Mouse (Mus musculus) liver, postnatal 0 days (tissue): ENCODE measurements around the gene Zfp141.

Experiments used
- CTCF ChIP-seq: sonication (generic); IDR thresholded peaks from 2 replicates; pipeline ENCODE4 v1.5.1; 2016; ENCODE audit warnings: antibody characterized with exemption, low read depth
- EP300 ChIP-seq: IDR thresholded peaks from 2 replicates; pipeline ENCODE4 v1.6.1; 2016; ENCODE audit warnings: antibody characterized with exemption, low read depth, mild to moderate bottlenecking

- TF ChIP-seq CTCF, result no peak
- TF ChIP-seq EP300, result no peak
Measured at GRCm38 (mm10) chr7:42498248-42498647, 7.3 kb downstream of the Zfp141 start.
